Mouse (Mus musculus): ENCODE measurements around the gene Qsox1. TPM values are rescaled to one million over a fixed set of nuclear protein-coding genes. Genes with fewer than 3 reads are reported as not detected.

Qsox1 gene
- total RNA-seq, 2 experiments from 2014 or later = 45.5 to 55.2 TPM

DNA sequence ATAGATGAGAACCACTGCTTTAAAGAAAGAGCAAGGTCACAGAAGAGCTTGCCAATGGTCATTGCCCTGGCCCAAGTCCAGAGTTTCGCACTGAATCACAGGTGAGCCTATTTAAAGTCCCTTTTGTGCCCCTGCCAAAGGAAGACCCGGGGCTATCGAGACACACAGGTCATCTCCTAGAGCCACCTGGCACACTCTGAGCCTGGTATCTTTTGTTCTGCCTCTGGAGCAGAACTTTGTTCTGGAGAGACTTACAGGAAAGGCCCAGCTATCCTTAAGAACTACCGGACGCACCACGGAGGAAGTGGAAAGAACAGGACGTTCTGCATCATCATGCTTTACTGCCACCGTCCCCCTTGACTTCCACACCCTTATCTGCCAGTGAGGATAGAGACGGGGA lies 7.1 kb downstream of the Qsox1 start:
- DNase-seq = no peak
- intact Hi-C loops (cut with DNase I) = no loop called here

DNA sequence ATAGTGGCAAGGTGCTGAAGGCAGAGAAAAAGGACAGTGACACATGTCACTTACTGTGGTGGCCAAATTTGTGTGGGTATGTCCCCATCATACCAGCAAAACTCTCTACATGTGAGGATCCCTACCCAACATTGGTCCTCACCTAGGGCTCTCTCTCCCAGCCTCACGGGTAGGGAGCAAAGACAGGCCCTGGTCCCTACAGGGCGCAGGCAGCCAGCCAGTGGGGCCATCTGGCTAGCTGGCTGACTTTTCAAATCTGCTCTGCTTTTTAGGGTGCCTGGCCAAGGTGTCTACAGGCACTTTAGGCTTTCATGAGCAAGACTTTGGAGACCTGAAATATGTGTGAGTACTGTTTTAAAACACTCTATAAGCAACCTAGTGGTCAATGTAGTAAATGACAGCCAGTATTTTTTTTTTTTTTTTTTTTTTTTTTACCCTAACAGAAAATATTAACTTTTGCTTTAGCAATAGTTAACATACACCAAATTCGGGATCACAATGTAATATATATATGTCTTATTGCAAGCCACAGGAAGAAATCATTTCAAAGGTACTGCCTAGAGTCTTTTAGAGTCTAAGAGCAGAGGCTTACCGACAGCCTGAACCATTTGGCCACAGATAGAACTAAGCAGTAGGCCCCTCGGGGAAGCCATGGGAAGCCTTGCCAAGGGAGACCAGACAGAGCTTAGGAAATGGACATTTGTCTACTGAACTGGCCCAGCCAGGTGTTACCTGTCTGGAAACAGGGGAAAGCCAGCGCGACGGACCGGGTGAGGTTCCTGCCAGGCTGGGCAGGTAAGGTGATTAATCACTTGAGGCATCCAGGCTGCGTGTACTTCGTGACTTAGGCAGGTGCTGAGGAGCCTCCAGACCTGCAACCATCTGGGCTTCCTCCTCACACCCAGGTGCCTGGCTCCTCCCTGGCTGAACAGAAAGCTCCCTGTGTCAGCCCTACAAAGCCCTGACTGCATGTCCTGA lies 11.4 kb downstream of the Qsox1 start:
- DNase-seq = no peak
- intact Hi-C loops (cut with DNase I) = no loop called here

- no peak for DNase-seq
- intact Hi-C loops (cut with DNase I) = no loop called here
Observed at GRCm38 (mm10) chr1:155798000-155798399, 14.7 kb downstream of the Qsox1 start.

DNA sequence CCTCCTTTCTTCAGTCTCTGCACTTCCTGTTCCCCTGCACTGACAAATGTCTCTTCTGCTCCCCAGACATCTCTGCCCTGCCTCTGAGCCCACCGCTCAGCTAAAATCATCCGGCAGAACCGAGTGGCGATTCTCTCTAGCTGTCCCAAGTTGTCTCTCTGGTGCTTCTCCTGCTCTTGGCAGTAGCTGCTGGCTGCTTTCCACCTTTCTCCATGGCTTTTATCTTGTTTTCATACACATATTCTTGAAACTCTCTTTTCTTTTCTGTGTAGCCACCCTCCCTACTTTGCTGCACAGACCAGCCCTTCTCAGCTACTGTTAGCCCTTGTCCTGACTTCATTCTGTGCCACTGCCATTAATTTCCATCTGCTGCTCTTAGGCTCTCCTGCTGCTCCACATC lies 15.3 kb downstream of the Qsox1 start:
- DNase-seq = peak in 1 of 2 experiments; percentile 27
- intact Hi-C loops (cut with DNase I) = no loop called here

GRCm38 (mm10) chr1:155796757-155797405 lies 15.8 kb downstream of the Qsox1 start:
- no peak for DNase-seq
- intact Hi-C loops (cut with DNase I) = no loop called here

DNA sequence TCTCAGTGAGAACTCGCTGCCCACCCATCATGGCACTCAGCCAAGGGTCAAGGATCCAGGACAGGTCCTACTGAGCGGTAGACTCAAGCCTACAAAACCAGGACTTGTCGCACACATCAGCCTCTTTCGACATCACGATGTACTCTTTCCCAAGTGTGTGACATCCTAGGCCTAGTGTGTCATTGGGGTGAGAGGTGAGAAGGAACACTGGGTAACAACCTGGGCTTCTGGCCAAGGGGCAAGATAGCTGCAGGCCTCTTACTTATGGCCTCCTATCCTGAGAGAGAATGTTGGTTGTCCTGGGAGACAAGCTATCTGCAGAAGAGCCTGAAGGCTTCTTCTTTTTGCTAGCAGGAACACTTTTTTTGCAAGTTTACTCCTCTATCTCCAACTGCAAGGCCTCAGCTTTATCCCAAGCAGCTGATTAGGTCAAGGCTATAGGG lies 16.9 kb downstream of the Qsox1 start:
- DNase-seq = no peak
- intact Hi-C loops (cut with DNase I) = no loop called here

GRCm38 (mm10) chr1:155794855-155795254 lies 17.8 kb downstream of the Qsox1 start:
- no peak for DNase-seq
- intact Hi-C loops (cut with DNase I) = loop anchor here (5.0 kb wide), 1 partner anchor 57 kb away; no protein-coding TSS in a partner anchor

- intact Hi-C loops (cut with DNase I) = loop anchor here (5.0 kb wide), 1 partner anchor 60 kb away; no protein-coding TSS in a partner anchor
- DNase-seq = no peak
Observed at GRCm38 (mm10) chr1:155791919-155792318, 20.8 kb downstream of the Qsox1 start.

GRCm38 (mm10) chr1:155790111-155790974 lies 22.3 kb downstream of the Qsox1 start:
- no peak for DNase-seq
- intact Hi-C loops (cut with DNase I) = loop anchor here (5.0 kb wide), 1 partner anchor 62 kb away; no protein-coding TSS in a partner anchor

- intact Hi-C loops (cut with DNase I) = no loop called here
Observed at GRCm38 (mm10) chr1:155785886-155786285, 26.8 kb downstream of the Qsox1 start.

GRCm38 (mm10) chr1:155784343-155785205 lies 28.1 kb downstream of the Qsox1 start:
- intact Hi-C loops (cut with DNase I) = loop anchor here (1.0 kb wide), 1 partner anchor 208 kb away; no protein-coding TSS in a partner anchor
- peak; percentile 52 to 74 for DNase-seq

More at GRCm38 (mm10) chr1:155785886-155786285, 26.8 kb downstream of the Qsox1 start:
- no peak for DNase-seq

DNA sequence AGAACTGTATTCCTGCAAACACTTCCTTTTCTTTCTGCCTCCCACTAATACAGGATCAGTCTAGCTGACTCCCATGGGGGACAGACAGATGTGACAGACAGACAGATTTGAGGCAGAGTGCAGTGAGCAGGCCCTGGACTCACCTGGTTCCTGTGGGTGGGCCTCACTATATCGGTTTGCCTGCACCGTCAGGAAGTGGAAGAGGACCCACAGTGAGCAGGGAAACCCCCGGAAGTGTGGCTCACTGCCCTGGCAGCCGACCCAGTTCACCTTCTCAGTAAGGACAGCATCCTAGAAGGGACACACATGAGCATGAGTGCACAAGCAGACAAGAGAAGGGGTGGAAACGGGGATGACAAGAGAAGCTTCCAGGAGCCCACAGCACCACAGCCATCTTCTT lies 30.3 kb downstream of the Qsox1 start:
- intact Hi-C loops (cut with DNase I) = no loop called here
- DNase-seq = no peak

DNA sequence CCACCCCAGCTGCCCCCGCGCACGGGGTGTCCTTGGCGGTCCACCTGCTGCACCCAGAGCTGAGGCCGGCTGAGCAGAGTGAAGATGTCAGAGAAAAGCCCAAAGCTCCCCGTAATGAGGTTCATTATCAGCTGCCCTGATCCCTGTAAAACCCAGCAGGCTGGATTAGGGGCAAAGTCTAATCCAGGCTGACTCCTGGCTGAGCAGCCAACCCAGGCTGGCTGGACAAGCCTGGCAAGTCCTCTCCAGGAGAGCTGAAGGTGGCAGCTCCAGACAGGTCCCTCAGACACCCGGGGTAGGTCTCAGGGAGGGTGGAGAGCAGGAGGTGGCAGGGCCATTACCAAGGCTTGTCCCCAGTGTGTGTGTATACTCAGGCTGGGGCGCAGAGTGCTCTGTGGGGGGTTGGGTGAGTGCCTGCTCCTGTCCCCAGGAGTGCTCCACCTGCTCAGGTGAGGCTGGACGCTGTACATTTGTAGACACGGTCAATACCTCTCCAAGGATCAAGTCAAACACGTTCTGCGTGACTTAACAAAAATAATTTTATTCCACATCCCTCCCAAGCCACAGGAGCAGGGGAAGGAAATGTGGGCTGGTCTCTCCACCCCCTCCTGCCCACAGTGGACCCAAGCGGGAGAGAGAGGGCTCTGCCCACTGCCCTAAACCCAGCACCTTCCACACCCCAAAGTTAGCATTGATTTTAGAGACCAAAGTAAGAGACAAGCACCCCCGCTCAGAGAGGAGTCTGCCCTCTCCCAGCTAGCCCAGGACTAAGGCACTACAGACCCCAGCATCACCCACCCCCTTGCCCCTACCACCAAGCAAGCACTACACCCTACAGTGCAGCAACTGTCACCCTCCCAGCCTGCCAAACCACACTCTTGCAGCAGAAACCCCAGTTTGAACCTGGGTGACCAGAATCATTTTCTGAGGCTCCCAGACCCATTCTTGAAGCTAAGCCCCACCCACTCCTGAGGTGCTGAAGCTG lies 34.8 kb downstream of the Qsox1 start:
- DNase-seq = no peak

GRCm38 (mm10) chr1:155759167-155759566 lies 53.5 kb downstream of the Qsox1 start:
- DNase-seq = no peak
- intact Hi-C loops (cut with DNase I) = no loop called here

More for the DNA sequence above, 34.8 kb downstream of the Qsox1 start:
- intact Hi-C loops (cut with DNase I) = no loop called here

GRCm38 (mm10) chr1:155758711-155759110 lies 54.0 kb downstream of the Qsox1 start:
- DNase-seq = no peak
- intact Hi-C loops (cut with DNase I) = no loop called here

GRCm38 (mm10) chr1:155757621-155758020 lies 55.1 kb downstream of the Qsox1 start:
- intact Hi-C loops (cut with DNase I) = no loop called here

DNA sequence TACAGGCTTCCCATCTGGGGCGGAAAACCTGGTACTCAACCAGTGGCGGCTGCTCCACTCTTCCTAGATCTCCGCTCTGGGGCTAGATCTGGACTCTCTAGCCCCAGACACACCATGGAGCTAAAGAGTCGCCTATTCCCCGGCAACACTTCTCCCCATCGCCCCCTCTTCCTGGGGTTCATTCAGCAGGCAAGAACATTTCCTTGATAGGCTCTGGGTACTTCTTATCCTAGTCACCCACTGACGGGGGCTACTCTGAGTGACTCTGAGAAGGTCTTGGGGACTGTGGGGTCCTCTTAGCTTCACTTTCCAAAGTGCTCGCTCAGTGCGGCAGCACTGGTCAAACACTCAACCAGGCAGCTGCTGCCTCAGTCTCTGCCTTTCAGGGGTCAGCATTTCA lies 59.3 kb downstream of the Qsox1 start:
- intact Hi-C loops (cut with DNase I) = no loop called here
- DNase-seq = no peak

More at GRCm38 (mm10) chr1:155757621-155758020, 55.1 kb downstream of the Qsox1 start:
- DNase-seq = no peak

Measured in heart, postnatal 14 days (tissue).